Mouse (Mus musculus) myocyte (in vitro differentiated cells): ENCODE measurements at regions not wholly inside any gene's neighbourhood (a gene's known extent, or its start where the extent isn't known, plus 50 kb on each side); places are given as distances from the start of the nearest gene placed in this dataset.

ENCODE experiments used
- CEBPB ChIP-seq: IDR thresholded peaks from 2 replicates; pipeline ENCODE4 v1.6.1; 2011; ENCODE audit warnings: mild to moderate bottlenecking, moderate library complexity; ENCODE audit not compliant: poor library complexity, insufficient read depth, severe bottlenecking
- E2F4 ChIP-seq: IDR thresholded peaks from one replicate; pipeline ENCODE4 v1.6.1; 2011; ENCODE audit warnings: mild to moderate bottlenecking, control low read depth, moderate library complexity; ENCODE audit not compliant: insufficient read depth
- MAX ChIP-seq: IDR thresholded peaks from one replicate; pipeline ENCODE4 v1.6.1; 2011; ENCODE audit warnings: low read depth, mild to moderate bottlenecking, control low read depth
- MYOD1 ChIP-seq, 3 experiments: IDR thresholded peaks; one replicate each; pipeline ENCODE4 v1.6.1; 2011; ENCODE audit warnings: control low read depth in 2 of 3, low read depth in 2 of 3, mild to moderate bottlenecking in 2 of 3, moderate library complexity in 1 of 3; ENCODE audit not compliant: insufficient read length in 2 of 3, control insufficient read depth in 1 of 3
- MYOG ChIP-seq, 3 experiments: IDR thresholded peaks; one replicate each; pipeline ENCODE4 v1.6.1; 2011; ENCODE audit warnings: control low read depth in 2 of 3, low read depth in 2 of 3, mild to moderate bottlenecking in 2 of 3; ENCODE audit not compliant: insufficient read length in 2 of 3, control insufficient read depth in 1 of 3, insufficient read depth in 1 of 3
- POLR2A ChIP-seq: IDR thresholded peaks from one replicate; pipeline ENCODE4 v1.6.1; 2011; ENCODE audit warnings: low read depth, mild to moderate bottlenecking, control low read depth, moderate library complexity; ENCODE audit not compliant: insufficient read length
- POLR2AphosphoS2 ChIP-seq: IDR thresholded peaks from one replicate; pipeline ENCODE4 v1.6.1; 2011; ENCODE audit warnings: low read depth, control low read depth; ENCODE audit not compliant: insufficient read length
- REST ChIP-seq: IDR thresholded peaks from one replicate; pipeline ENCODE4 v1.6.1; 2011; ENCODE audit warnings: mild to moderate bottlenecking, control low read depth, moderate library complexity; ENCODE audit not compliant: insufficient read depth, insufficient read length
- SRF ChIP-seq: IDR thresholded peaks from one replicate; pipeline ENCODE4 v1.6.1; 2011; ENCODE audit warnings: low read depth; ENCODE audit not compliant: control insufficient read depth, insufficient read length
- TCF12 ChIP-seq: IDR thresholded peaks from one replicate; pipeline ENCODE4 v1.6.1; 2011; ENCODE audit warnings: mild to moderate bottlenecking, control low read depth; ENCODE audit not compliant: poor library complexity, insufficient read depth, severe bottlenecking
- TCF3 ChIP-seq: IDR thresholded peaks from one replicate; pipeline ENCODE4 v1.6.1; 2011; ENCODE audit warnings: low read depth, control low read depth; ENCODE audit not compliant: insufficient read length
- USF1 ChIP-seq: IDR thresholded peaks from one replicate; pipeline ENCODE4 v1.6.1; 2011; ENCODE audit warnings: low read depth, mild to moderate bottlenecking, control low read depth, moderate library complexity

DNA sequence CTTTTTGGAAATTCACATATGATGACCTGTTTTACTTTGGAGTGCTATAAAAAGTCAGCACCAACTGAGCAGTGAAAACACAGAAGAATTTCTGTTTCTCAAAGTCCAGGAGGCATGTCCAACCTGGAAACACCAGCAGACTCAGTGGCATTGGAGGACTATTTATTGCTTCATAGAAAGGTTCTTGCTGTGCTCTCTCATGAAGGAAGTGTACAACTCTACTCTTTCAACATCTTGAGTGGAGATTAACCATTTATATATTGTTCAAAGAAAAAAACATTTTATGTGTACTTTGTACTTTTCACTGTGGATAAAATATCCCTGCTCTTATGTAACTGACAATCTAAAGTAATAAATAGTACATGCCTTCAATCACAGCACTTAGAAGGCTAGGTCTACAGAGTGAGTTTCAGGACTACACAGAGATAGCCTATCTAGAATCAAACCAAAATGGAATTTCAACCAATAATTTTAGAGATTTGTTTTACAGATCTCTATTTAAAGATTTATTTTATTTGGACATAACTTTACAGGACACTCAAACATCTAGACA, 777.8 kb upstream of the Lcorl start:
- TF ChIP-seq POLR2A (no peak), MAX (no peak), USF1 (no peak), TCF12 (no peak), SRF (no peak), E2F4 (no peak), MYOG (IDR thresholded peaks at IDR 0.05; ENCODE audit: control insufficient read depth in 1 of 3, insufficient read depth in 1 of 3, insufficient read length in 2 of 3, low read depth in 2 of 3) (no peak), POLR2AphosphoS2 (no peak), CEBPB (no peak), TCF3 (no peak), MYOD1 (IDR thresholded peaks at IDR 0.05; ENCODE audit: control insufficient read depth in 1 of 3, insufficient read length in 2 of 3, low read depth in 2 of 3) (no peak), REST (no peak)
